Mouse (Mus musculus): ENCODE results near the gene Rpl32.

Gene Rpl32

GRCm38 (mm10) chr6:115815041-115815440 is 6.5 kb upstream of the Rpl32 start:
- in situ Hi-C loops (cut with MseI, MboI) = no loop called here

DNA sequence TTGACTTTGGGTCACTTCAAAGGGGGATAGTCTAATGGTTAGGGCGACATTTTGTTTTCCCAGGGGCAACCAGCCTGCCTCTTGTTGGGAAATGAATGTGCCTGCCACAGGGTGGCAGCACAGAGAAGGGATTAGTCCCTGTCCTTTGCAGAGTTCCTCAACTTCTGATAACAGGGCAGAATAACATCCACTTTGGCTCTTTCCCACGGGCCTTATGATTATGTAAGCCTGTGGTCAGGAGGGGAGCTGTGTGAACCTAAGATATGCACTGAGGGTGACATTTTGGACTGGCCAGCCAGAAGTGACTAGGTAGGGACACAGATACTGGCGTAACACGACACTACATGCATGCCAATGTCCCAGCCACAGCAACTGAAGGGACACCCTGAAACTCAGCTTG is 5.6 kb upstream of the Rpl32 start:
- in situ Hi-C loops (cut with MseI, MboI) = no loop called here

GRCm38 (mm10) chr6:115811606-115812005 is 3.1 kb upstream of the Rpl32 start:
- in situ Hi-C loops (cut with MseI, MboI) = no loop called here

DNA sequence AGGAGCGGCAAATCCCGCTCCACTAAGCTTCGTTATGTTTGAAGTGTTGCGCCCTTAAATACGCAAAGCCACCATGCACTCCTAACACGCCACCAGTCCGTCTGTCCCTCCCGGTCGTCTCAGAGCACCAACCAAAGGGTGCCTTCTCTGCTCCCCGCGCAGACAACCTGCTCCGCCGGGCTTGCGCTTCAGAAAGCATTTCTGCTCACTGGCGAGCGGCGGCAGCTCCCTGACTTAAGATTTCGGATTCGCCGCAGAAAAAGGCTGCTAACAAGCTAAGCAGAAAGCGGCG is 405 bp downstream of the Rpl32 start:
- in situ Hi-C loops (cut with MseI, MboI) = no loop called here

- in situ Hi-C loops (cut with MseI, MboI) = no loop called here
Measured at GRCm38 (mm10) chr6:115807464-115808195, 917 bp downstream of the Rpl32 start.

GRCm38 (mm10) chr6:115804432-115805192 is 3.9 kb downstream of the Rpl32 start:
- in situ Hi-C loops (cut with MseI, MboI) = no loop called here

GRCm38 (mm10) chr6:115803541-115804382 is 4.8 kb downstream of the Rpl32 start:
- in situ Hi-C loops (cut with MseI, MboI) = no loop called here

- in situ Hi-C loops (cut with MseI, MboI) = no loop called here
Measured at GRCm38 (mm10) chr6:115801811-115802210, 6.7 kb downstream of the Rpl32 start.

GRCm38 (mm10) chr6:115792691-115793215 is 15.8 kb downstream of the Rpl32 start:
- in situ Hi-C loops (cut with MseI, MboI) = no loop called here

GRCm38 (mm10) chr6:115791842-115792686 is 16.5 kb downstream of the Rpl32 start:
- in situ Hi-C loops (cut with MseI, MboI) = no loop called here

GRCm38 (mm10) chr6:115791016-115791415 is 17.5 kb downstream of the Rpl32 start:
- in situ Hi-C loops (cut with MseI, MboI) = no loop called here

GRCm38 (mm10) chr6:115782781-115783180 is 25.8 kb downstream of the Rpl32 start:
- in situ Hi-C loops (cut with MseI, MboI) = no loop called here

- in situ Hi-C loops (cut with MseI, MboI) = no loop called here
Measured at GRCm38 (mm10) chr6:115776363-115776762, 32.2 kb downstream of the Rpl32 start.

GRCm38 (mm10) chr6:115775838-115776237 is 32.7 kb downstream of the Rpl32 start:
- in situ Hi-C loops (cut with MseI, MboI) = no loop called here

- in situ Hi-C loops (cut with MseI, MboI) = loop anchor here (5.0 kb wide), 2 partner anchors 37 to 77 kb away; no protein-coding TSS in a partner anchor
Measured at GRCm38 (mm10) chr6:115774501-115774921, 34.0 kb downstream of the Rpl32 start, which contains the start of gene Cand2. Gene Cand2 (plus strand): TSS chr6:115774538.

GRCm38 (mm10) chr6:115773966-115774413 is 34.6 kb downstream of the Rpl32 start:
- in situ Hi-C loops (cut with MseI, MboI) = loop anchor here (5.0 kb wide), 2 partner anchors 37 to 77 kb away; no protein-coding TSS in a partner anchor

DNA sequence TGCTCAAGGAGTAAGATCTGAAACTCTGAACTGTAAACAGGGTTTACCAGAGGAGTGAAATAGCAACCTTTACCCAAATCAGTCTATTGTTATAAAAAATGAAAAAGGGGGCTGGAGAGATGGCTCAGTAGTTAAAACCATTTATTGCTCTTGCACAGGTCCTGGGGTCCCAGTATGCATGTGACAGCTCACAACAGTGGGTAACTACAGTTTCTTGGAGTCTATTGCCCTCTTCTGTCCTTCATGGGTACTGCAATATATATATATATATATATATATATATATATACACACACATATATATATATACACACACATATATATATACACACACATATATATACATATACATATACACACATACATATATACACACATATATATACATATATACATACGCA is 35.9 kb downstream of the Rpl32 start:
- in situ Hi-C loops (cut with MseI, MboI) = loop anchor here (5.0 kb wide), 2 partner anchors 35 to 75 kb away; no protein-coding TSS in a partner anchor

- in situ Hi-C loops (cut with MseI, MboI) = loop anchor here (5.0 kb wide), 2 partner anchors 35 to 75 kb away; no protein-coding TSS in a partner anchor
Measured at GRCm38 (mm10) chr6:115772201-115772600, 36.3 kb downstream of the Rpl32 start.

DNA sequence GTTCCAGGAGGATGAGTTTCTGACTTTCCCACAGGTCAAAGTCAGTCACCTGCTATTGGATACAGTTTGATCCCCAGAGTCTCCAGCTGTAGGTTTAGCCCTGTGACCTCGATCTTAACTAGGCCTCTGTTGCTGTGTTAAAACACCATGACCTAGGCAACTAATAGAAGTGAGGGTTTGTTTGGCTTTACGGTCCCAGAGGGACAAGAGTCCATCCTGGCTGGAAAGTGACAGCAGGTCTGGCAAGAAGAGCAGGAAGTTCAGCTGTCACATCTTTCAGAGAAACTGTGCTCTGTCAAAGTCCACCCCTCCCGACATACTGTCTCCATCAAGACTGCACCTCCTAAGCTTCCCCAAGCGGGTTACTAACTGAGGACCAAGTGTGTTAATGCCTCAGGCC is 37.7 kb downstream of the Rpl32 start:
- in situ Hi-C loops (cut with MseI, MboI) = loop anchor here (5.0 kb wide), 2 partner anchors 34 to 74 kb away; no protein-coding TSS in a partner anchor

DNA sequence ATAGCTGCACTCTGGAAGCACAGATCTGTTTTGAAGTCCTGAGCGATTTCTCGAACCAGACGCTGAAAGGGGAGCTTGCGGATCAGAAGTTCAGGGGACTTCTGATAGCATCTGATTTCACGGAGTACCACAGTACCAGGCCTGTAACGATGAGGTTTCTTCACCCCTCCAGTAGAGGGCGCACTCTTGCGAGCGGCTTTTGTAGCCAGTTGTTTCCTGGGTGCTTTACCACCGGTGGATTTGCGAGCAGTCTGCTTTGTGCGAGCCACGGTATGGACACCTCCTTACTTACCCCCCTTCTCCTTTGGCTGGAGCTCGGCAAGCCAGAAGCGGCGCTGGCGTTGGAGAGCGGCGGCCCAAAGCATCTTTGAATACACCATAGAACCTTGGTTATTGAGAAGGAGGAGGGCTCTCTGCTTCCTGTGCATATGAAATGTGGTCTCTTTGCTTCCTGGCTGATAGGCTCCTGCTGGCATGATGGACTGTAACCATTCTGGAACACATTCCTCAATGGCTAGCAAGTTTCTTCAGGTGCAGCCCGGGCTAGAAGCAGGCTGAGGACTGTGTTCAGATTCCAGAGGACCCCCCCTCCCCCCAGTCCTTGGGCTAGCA is 38.4 kb downstream of the Rpl32 start:
- in situ Hi-C loops (cut with MseI, MboI) = loop anchor here (5.0 kb wide), 2 partner anchors 33 to 73 kb away; no protein-coding TSS in a partner anchor
